Mouse (Mus musculus) liver, embryonic 14.5 days (tissue): ENCODE results near the gene Txnrd2.

Experiments used
- CTCF ChIP-seq: IDR thresholded peaks from 2 replicates; pipeline ENCODE4 v1.5.1; 2016; ENCODE audit warnings: antibody characterized with exemption, low read depth, control low read depth
- EP300 ChIP-seq: IDR thresholded peaks from 2 replicates; pipeline ENCODE4 v1.6.1; 2016; ENCODE audit warnings: antibody characterized with exemption, low read depth

DNA sequence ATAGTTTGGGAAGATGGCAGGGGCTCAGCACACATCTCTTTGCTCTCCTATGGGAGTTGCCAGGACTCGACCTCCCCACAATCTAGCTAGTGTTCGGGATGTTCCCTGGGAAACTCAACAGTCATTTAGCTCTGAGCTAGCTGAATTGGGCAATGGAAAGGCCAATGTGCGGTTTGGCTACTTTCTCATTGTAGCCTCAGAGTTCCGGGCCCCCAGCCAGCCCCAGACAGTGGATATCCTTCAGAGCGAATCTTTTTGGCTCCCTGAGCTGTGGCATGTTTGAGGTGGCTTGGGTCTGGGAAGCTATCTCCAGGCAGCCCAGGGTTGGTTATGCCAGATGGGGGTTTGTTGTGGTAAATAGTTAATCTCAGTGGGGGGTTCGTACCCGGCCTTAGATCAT is 39.7 kb upstream of the Txnrd2 start:
- no peak for TF ChIP-seq CTCF
- no peak for TF ChIP-seq EP300
